Mouse (Mus musculus) embryo, embryonic 10.5 days (tissue): ENCODE measurements around the gene Plekhm3.
A peak's percentile ranks its signal among the peaks of the same experiment; 100 is the strongest.

Experiments used
- DNase-seq: peaks from one replicate; pipeline ENCODE4 v3.0.0-alpha.2; 2015; ENCODE audit warnings: low spot score

The Plekhm3 gene

GRCm38 (mm10) chr1:64773305-64773704 lies 183.3 kb downstream of the Plekhm3 start:
- no peak for DNase-seq

GRCm38 (mm10) chr1:64770169-64770568 lies 186.5 kb downstream of the Plekhm3 start:
- peak; percentile 20 for DNase-seq

DNA sequence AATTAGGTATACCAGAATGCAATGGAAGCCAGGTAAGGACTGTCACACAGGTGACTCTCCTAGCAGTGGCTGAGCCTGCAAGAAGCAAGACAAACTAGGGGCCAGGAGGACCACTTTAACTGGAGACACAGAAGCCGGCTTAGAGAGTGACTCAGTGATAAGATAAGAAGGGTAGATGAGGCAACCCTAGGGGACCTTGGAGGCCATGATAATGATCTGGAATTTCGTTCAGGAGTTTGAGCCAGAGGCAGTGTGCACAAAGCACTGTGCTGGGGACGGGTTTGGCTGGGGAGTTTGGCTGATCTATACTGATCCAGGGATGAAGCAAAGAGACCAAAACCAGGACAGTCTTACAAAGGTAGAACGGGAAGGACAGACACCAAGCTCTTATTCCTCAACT lies 195.0 kb downstream of the Plekhm3 start:
- no peak for DNase-seq

DNA sequence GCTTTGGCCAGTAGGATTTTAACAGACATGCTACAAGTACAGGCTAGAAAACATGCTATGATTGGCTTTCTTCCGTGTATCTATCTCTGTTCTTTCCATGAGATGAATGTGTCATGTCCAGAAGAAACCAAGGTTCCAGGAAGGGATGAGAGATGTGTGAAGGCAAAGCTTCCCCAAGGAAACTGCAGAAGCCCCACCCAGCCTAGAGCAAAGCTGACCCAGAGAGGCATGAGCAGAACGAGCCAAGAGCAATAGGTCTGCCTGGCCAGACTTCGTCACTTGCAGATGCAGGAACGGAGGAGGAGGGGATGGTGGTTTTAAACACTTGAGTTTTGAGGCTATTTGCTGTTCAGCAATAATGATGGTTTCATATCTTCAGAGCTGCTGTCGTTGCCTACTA lies 198.9 kb downstream of the Plekhm3 start:
- no peak for DNase-seq

DNA sequence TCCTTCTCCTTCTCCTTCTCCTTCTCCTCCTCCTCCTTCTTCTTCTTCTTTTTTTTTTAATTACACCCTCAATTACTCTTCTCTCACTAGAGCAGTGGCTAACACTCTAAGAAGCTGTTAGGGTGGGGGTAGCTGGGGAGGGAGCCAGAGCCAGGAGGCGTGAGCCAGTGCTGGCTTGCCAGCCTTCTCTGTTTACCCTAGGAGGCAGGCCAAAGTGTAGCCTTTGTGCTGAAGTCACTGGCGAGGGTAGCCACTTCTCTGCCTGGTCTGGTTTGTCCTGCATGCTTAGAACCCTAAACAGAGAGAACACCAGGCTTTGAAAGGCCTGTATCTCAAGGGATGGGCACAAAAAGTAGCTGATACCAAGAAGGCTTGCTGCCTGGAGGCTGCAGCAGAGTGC lies 199.4 kb downstream of the Plekhm3 start:
- DNase-seq = no peak

- no peak for DNase-seq
Observed at GRCm38 (mm10) chr1:64756640-64757030, 200.0 kb downstream of the Plekhm3 start.

- DNase-seq = no peak
Observed at GRCm38 (mm10) chr1:64755971-64756639, 200.5 kb downstream of the Plekhm3 start.

- no peak for DNase-seq
Observed at GRCm38 (mm10) chr1:64754658-64755057, 202.0 kb downstream of the Plekhm3 start.

- DNase-seq = no peak
Observed at GRCm38 (mm10) chr1:64753668-64754067, 203.0 kb downstream of the Plekhm3 start.

- no peak for DNase-seq
Observed at GRCm38 (mm10) chr1:64753109-64753508, 203.5 kb downstream of the Plekhm3 start.

DNA sequence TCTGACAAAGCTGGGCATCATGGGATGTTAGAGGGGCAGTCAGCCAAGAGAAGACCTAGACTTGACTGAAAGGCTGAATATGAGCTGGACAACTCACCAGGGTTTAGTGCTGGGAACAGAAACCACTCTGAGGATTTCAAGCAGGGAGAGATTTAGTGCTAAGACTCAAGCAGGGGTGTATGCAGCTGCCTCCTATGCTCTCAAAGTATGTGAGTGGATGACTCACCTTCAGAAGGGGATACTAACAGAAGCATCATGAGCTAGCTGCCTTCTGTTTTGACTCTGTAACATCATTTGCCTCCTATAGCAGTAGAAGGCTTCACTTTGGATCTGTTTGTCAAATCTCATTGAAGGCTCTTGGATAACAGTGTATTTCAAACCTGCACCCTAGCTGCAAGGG lies 212.0 kb downstream of the Plekhm3 start:
- no peak for DNase-seq

DNA sequence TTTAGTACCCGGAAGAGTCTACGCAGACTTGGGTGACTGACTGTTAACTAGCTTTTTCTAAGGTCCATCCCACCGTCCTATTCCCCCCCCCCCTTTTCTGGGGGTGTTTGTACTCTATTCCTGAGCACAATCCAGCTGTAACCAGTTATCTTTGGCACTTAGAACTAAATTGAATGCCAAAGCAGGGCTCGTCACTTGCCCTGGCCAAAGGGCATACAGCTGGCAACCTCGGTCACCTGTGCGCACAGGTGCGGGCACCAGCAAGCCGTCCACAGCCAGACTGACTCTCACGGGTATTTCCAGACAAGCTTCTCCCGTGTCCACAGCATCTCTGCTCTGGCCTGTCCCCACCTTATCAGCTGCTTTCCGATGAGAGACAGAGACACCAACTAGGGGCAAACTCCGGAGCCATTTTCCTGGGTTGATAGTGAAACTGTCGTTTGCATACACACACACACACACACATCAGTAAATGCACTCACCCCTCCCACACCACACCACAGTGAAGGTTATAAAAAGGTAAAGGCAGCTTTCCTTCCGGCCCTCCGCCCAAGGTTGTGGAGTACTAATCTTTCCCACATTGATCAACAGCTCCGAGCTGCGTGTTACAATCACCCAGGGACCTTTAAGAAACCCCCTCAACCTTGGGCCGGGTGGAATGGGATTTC lies 213.7 kb downstream of the Plekhm3 start:
- DNase-seq = no peak

DNA sequence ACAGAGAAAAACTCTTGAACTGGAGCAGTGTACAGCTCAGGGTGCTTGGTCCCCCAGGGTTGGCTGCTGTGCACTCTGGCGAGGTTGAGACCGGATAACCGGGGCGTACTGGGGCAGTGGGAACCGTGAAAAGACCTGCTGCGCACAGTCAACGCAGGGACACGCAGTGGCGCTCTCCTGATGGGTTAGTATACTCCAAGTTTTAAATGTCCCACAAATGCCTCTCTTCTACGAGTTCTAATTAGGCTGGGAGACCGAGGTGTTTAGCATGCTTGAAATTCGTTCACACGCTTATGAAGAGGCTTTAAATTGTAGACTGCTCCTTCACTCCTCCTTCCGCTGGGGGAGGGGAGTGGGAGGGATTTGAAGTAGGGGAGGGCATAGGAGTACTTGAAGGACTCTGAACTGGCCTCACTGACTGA lies 218.0 kb downstream of the Plekhm3 start:
- peak; percentile 78 for DNase-seq

GRCm38 (mm10) chr1:64738180-64738555 lies 218.5 kb downstream of the Plekhm3 start:
- DNase-seq = peak; percentile 63

- peak; percentile 97 for DNase-seq
Observed at GRCm38 (mm10) chr1:64737502-64738179, 219.0 kb downstream of the Plekhm3 start, which contains the start of gene Fzd5. Gene Fzd5, minus strand, starts transcription at chr1:64737751.

DNA sequence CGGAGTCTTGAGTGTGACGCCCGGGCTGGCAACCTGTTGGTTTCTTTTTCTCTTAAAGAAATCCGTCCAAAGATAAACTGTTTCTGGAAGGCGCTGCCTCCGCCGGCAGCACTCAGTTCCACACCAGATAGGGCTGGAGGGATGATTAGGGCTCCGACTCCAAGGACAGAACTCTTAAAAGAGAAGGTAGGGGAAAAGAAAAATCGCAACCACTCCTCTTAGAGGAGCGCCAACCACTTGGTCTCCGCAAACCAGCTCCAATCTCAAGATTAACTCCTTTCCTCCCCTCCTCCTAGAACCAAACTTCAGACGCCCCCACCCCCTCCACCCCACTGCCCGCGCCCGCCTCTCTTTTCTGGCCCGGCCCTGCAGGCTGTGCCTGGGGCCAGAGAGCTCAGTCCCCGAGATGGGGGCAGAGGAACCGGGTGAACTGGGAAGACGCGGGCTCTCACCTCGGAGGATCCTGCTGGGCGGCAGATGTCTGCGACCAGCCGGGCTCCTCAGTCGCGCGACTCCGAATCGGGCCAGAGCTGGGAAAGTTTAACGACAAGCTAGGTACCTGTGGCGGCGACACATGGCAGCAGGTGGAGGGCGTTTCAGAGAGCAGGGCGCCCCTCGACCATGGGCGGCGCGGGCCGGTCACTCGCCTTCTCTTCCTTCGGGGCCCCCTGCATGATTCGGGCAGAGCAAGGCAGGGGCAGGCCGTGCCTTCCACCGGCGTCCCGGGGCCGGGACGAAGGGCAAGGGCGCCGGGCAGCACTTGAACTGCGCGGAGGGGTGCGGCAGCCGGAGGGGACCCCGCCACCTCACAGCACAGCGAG lies 219.7 kb downstream of the Plekhm3 start:
- peak; percentile 43 for DNase-seq
